Mouse (Mus musculus) G1E-ER4 (cell line): ENCODE measurements around the gene Rragd. TPM values are rescaled to one million over a fixed set of nuclear protein-coding genes. Genes with fewer than 3 reads are reported as not detected.

Experiments used
- GATA1 ChIP-seq: IDR thresholded peaks from one replicate; pipeline ENCODE4 v1.8.0; 2012; ENCODE audit warnings: low read length, inconsistent platforms
- polyA plus RNA-seq: library from polyadenylated mRNA; stranded (reverse); fragments of >175 nt; gene quantifications from 2 replicates; pipeline ENCODE4 v1.2.3, GENCODE M21; 2012

Gene Rragd
- polyA plus RNA-seq, 1 experiment, result 0.54 TPM

- TF ChIP-seq GATA1, result no peak
Observed at GRCm38 (mm10) chr4:32982041-32982715, 659 bp upstream of the Rragd start.

DNA sequence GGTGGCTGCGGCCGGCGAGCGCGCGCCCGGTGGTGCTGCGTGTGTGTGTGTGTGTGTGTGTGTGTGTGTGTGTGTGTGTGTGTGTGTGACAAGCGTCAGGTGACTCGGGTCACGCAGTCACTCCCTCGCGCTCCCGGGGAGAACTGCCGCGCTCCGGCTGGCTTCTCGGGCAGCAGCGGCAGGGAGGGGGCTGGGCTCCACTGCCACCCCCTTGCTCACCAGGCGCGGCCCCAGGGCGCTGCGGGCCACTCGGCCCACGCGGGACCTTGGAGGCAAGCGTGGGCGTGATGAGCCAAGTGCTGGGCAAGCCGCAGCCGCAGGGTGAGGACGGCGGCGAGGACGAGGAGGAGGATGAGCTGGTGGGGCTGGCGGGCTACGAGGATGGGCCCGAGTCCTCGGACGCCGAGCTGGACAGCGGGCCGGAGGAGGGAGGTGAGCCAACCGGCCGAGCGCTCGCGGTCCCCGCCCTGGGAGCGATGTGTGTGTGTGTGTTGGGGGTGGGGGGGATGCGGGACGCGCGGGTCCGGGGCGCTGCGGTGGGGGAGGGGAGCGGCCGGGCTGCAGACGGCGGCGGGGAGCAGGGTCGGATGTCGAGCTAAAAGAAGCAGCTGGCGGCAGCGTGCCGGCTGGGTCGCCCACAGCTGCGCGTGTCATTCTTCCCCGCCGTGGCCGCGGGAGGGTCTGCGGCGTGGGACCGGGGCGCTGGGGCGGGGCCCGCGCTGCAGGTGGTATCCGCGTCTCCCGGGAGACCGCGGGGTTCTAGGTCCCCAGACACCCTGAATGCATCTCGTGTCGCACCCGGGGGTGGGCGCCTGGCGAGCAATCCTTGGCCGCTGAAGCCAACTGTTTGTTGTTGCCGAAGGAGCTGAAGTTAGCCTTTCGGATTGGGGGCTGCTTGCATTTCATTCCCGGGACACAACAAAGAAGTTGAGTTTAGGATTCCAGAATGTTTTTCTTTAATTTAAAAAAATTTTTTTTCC is 629 bp downstream of the Rragd start:
- no peak for TF ChIP-seq GATA1

DNA sequence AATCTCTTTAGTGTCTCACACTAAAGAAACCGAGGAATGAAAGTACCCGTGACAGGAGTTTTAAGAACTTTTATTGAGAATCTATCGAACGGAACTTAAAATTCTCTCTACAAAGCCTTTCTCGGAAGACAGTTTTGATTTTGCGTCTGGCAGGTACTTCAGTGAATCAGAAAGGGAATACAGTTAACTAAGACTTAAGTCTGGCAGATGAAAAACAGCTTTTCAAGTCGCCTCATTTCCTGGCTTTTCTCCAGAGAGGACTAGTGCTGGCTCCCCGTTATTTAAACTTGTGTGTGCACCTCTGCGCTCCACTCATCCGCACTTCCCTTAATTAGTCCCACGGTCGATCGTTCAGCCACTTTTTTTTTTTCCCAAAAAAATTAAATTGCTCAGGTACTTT is 1.4 kb downstream of the Rragd start:
- no peak for TF ChIP-seq GATA1

DNA sequence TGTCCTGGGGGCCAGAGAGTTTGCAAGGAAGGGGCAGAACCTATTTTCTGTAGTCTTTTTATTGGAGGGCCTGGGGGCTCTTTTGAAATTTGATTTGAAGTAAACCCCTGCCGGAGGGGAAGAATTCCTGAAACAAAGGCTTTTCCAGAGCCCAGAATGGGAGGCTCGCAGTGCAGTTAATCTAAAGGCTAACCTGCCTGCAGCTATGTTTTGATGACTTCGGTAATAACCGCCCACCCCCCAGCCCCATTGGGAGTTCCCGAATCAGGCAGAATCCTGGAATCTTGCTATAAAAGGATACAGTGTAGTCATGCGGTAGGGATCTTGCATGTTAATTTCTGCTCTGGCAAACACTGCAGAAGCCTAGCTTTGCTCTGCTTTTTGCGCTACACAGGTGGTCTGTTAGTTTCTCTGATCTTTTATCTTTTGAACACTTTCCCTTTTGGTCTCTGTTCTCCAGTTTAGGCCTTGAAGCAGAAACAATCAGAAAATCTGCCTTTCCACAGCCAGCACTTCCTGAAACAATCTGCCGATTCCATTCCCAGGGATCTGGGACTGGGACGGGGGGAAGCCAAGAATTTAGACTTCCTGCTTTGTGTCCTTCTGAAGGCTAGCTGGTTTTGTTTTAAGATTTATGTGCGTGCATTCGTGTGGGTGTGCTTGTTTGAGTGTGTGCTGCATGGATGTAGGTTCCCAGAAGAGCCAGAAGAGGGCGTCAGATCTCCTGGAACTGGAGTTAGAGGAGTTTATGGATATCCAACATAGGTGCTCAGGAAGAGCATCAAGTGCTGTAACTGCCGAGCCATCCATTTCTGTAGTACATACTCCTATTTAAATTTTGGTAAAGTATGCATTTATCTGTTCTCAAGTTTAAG is 2.2 kb downstream of the Rragd start:
- no peak for TF ChIP-seq GATA1

GRCm38 (mm10) chr4:32985684-32986083 is 2.8 kb downstream of the Rragd start:
- TF ChIP-seq GATA1, result no peak

- TF ChIP-seq GATA1, result no peak
Observed at GRCm38 (mm10) chr4:32987006-32987405, 4.2 kb downstream of the Rragd start.

DNA sequence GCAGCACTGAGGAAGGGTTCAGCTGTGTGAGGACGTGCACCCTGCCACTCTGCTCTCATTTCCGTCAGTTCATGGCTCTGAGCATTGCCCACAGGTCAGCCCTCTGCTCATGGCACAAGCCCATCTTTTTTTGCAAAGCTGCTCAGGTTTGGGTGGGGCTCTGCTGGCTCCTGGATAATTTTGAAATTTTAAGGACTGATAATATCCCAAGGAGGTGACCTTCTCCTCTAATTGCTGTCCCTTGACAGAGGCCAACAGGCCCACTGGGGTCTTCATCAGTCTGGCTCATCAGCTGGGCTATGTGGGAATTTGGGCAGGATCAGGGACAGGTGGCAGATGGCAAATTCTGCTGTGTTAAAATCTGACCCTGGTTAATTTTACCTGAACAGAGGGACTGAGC is 6.5 kb downstream of the Rragd start:
- TF ChIP-seq GATA1, result no peak

GRCm38 (mm10) chr4:32994168-32994567 is 11.3 kb downstream of the Rragd start:
- no peak for TF ChIP-seq GATA1

- no peak for TF ChIP-seq GATA1
Observed at GRCm38 (mm10) chr4:32996083-32996482, 13.2 kb downstream of the Rragd start.

- no peak for TF ChIP-seq GATA1
Observed at GRCm38 (mm10) chr4:32997571-32997970, 14.7 kb downstream of the Rragd start.

DNA sequence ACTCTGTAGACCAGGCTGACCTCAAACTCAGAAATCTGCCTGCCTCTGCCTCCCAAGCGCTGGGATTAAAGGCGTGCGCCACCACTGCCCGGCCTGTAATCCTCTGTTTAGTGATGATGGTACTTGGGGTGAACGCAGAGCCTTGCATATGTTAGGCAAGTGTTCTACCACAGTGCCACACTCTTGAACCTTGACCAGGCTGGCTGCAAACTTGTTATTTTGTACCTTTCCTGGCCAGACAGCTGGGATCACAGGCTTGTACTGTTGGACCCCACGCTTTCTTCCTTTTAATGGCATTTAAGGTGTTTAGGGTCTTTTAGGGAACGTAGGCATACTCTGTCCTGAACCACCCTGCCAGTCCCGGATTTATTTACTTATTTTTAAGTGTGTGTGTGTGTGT is 16.2 kb downstream of the Rragd start:
- TF ChIP-seq GATA1, result no peak

DNA sequence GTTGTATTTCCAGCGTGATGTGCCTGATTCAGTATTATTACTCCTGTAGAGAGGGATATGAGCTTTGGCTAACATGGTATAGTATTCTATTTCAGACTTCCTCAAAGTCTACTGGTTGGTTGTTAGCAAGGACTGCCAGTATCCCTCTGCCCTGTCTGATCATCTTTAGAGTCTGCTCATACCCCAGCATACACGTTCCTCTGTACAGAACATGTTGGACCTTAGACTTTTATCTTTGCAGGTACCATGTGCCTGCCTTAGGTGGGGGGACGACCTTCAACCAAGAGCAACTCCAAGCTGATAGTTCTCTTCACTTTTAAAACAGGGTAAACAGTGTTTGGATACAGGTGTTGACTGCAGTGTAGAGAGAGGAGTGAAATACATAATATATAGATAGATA is 19.2 kb downstream of the Rragd start:
- no peak for TF ChIP-seq GATA1

- TF ChIP-seq GATA1, result no peak
Observed at GRCm38 (mm10) chr4:33006844-33007243, 24.0 kb downstream of the Rragd start.

- no peak for TF ChIP-seq GATA1
Observed at GRCm38 (mm10) chr4:33007443-33008217, 24.8 kb downstream of the Rragd start.

- TF ChIP-seq GATA1, result no peak
Observed at GRCm38 (mm10) chr4:33010078-33010477, 27.2 kb downstream of the Rragd start.
